Mouse (Mus musculus) CD4-positive naive resting alpha-beta T cell, adult 57 days (primary cell): Measurements from ENCODE around the gene Gsg1l. TPM values are rescaled to one million over a fixed set of nuclear protein-coding genes. Genes with fewer than 3 reads are reported as not detected.

Experiments used
- total RNA-seq: library from RNA; stranded (reverse); gene quantifications from one replicate; pipeline ENCODE4 v1.2.4, GENCODE M21; 2023

Gene Gsg1l
- not detected for total RNA-seq

DNA sequence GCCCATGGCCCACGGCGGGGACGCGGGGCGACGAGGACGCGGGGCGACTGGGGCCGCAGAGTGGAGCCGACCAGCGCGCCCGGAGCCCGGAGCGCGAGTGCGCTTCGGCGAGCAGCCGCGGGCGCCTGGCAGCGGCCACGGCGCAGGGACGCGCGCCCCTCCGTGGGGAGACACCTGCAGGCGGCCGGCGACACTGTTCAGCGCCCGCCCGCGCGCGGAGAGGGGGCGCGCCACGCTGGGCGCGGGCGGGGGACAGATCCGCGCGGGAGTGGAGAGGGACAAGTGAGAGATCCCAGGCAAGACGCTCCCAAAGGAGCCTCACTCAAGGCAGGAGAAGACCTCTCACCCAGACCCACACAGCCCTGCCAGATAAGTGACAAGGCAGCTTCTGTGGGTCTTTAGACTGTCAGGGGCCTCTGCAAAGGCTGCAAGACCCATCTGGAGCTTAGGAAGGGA, at the start of gene Gsg1l:
Gene Gsg1l, minus strand, starts transcription at position 126 of the 456 bp plus-strand sequence.

Other genes starting within 250 kb of the Gsg1l start
- 211 TPM for gene Xpo6, start 118.1 kb upstream of the Gsg1l start, total RNA-seq
- gene Sbk1, start 190.2 kb upstream of the Gsg1l start, total RNA-seq: 50.2 TPM